In genomic region chr11:75170136-75170751, GRCm38 (mm10) we compare ENCODE assay signal across 9 mouse cellular contexts. TPM values are rescaled to one million over a fixed set of nuclear protein-coding genes. Genes with fewer than 3 reads are reported as not detected.
A peak's percentile ranks its signal among the peaks of the same experiment; 100 is the strongest.
DNase-seq lines count a peak whose midpoint lies in the region; ATAC-seq and TF ChIP-seq lines count a peak whose summit lies in the region.
"Had no signal": no experiment of that assay in that cellular context is flagged by ENCODE, and none has a peak within 500 bp of the region (broad histone marks: within the 10 kb centered on the region; RNA-seq: fewer than 3 reads in every experiment).

No protein-coding gene starts in this region.

- peak overlapping the region; percentile 83 for H3K4me2 ChIP-seq in forebrain, embryonic 12.5 days
- H3K4me2 ChIP-seq in heart, postnatal 0 days (ENCODE audit: low read depth, low read length) = peak overlapping the region; percentile 89
- peak overlapping the region; percentile 74 for H3K4me2 ChIP-seq in liver, embryonic 14.5 days (ENCODE audit: low read depth)
- peak overlapping the region; percentile 77 for H3K4me2 ChIP-seq in neural tube, embryonic 11.5 days (ENCODE audit: low read depth)
- H3K4me2 ChIP-seq in stomach, postnatal 0 days (replicated peaks; ENCODE audit: low read depth) = peak overlapping the region; percentile 91

- peaks cover 59% of the 10 kb centered on the region for H3K4me1 ChIP-seq in E14TG2a.4 (replicated peaks; ENCODE audit: low read depth, low read length)
- peaks cover 82% of the 10 kb centered on the region for H3K4me1 ChIP-seq in forebrain, embryonic 12.5 days
- H3K4me1 ChIP-seq in heart, postnatal 0 days (ENCODE audit: control insufficient read depth, insufficient read depth) = peaks cover 13% of the 10 kb centered on the region
- peaks cover 2 to 7% of the 10 kb centered on the region in 2 experiments for H3K4me1 ChIP-seq in liver, embryonic 14.5 days (replicated peaks; ENCODE audit: control insufficient read depth in 2 of 2, insufficient read depth in 2 of 2, low read length in 1 of 2)
- peaks cover 49% of the 10 kb centered on the region for H3K4me1 ChIP-seq in neural tube, embryonic 11.5 days (ENCODE audit: control insufficient read depth, insufficient read depth, low read length)
- H3K4me1 ChIP-seq in stomach, postnatal 0 days (replicated peaks; ENCODE audit: control insufficient read depth, insufficient read depth) = peaks cover 3% of the 10 kb centered on the region; the same call in 1 of the 2 replicates

- H3K9me3 ChIP-seq in E14TG2a.4 (ENCODE audit: low read length) = no peaks in the 10 kb centered on the region
- no peaks in the 10 kb centered on the region for H3K9me3 ChIP-seq in forebrain, embryonic 12.5 days
- H3K9me3 ChIP-seq in heart, postnatal 0 days (replicated peaks; ENCODE audit: control insufficient read depth, low read length) = no peaks in the 10 kb centered on the region
- no peaks in the 10 kb centered on the region for H3K9me3 ChIP-seq in liver, embryonic 14.5 days (ENCODE audit: control insufficient read depth, low read length)
- H3K9me3 ChIP-seq in neural tube, embryonic 11.5 days (ENCODE audit: control insufficient read depth, low read length) = no peaks in the 10 kb centered on the region
- H3K9me3 ChIP-seq in stomach, postnatal 0 days (ENCODE audit: control insufficient read depth, low read length) = no peaks in the 10 kb centered on the region

- TF ChIP-seq CTCF in E14TG2a.4 (conservative IDR thresholded peaks at IDR 0.05; ENCODE audit: low read length) = peak; percentile 50
- TF ChIP-seq CTCF in heart, postnatal 0 days (IDR thresholded peaks at IDR 0.05; ENCODE audit: low read depth) = peak; percentile 71
- TF ChIP-seq CTCF in liver, embryonic 14.5 days (IDR thresholded peaks at IDR 0.05; ENCODE audit: low read depth) = peak; percentile 82
- peak; percentile 87 for TF ChIP-seq CTCF in stomach, postnatal 0 days (IDR thresholded peaks at IDR 0.05; ENCODE audit: low read depth)

- peak; percentile 51 for ATAC-seq in forebrain, embryonic 12.5 days (ENCODE audit: low FRiP score)
- peak; percentile 31 for ATAC-seq in heart, postnatal 0 days (ENCODE audit: insufficient read depth, low read depth)
- peak; percentile 33; the same call in 1 of the 2 replicates for ATAC-seq in liver, embryonic 14.5 days (ENCODE audit: insufficient read depth)
- peak; percentile 18; the same call in 1 of the 2 replicates for ATAC-seq in neural tube, embryonic 11.5 days (ENCODE audit: insufficient read depth, low FRiP score, low TSS enrichment)
- ATAC-seq in stomach, postnatal 0 days (ENCODE audit: low FRiP score, low TSS enrichment) = peak; percentile 56

- H3K27ac ChIP-seq in forebrain, embryonic 12.5 days = no peak overlapping the region
- no peak overlapping the region for H3K27ac ChIP-seq in heart, postnatal 0 days (ENCODE audit: low read depth)
- H3K27ac ChIP-seq in liver, embryonic 14.5 days = no peak overlapping the region
- H3K27ac ChIP-seq in neural tube, embryonic 11.5 days (ENCODE audit: low read depth, low read length) = no peak overlapping the region
- H3K27ac ChIP-seq in stomach, postnatal 0 days (replicated peaks) = 0 out of 2 replicates have a peak overlapping the region, but pooled peaks have one; percentile 18
- H3K27ac ChIP-seq: macrophage had no signal

- TF ChIP-seq EP300 in heart, postnatal 0 days (IDR thresholded peaks at IDR 0.05; ENCODE audit: low read depth) = no peak
- TF ChIP-seq EP300 in liver, embryonic 14.5 days (IDR thresholded peaks at IDR 0.05; ENCODE audit: low read depth) = no peak
- no peak for TF ChIP-seq EP300 in stomach, postnatal 0 days (optimal IDR thresholded peaks at IDR 0.05)

- peak; percentile 86 for DNase-seq in c-Kit-positive CD71-positive TER-119-positive erythroid progenitor cells, embryonic 14.5 days (ENCODE audit: low spot score)
- peak; percentile 83 for DNase-seq in heart, postnatal 0 days (ENCODE audit: low spot score)
- peak; percentile 96 to 99 for DNase-seq in kidney, postnatal 36 days
- DNase-seq in liver, embryonic 14.5 days (ENCODE audit: low read depth in 3 of 3, low spot score in 3 of 3) = peak; percentile 66 to 77 (median 66)
- peak; percentile 91 for DNase-seq in neural tube, embryonic 11.5 days (ENCODE audit: low spot score)
- peak; percentile 93 for DNase-seq in stomach, postnatal 0 days (ENCODE audit: low spot score)

- H3K27me3 ChIP-seq in E14TG2a.4 (ENCODE audit: insufficient read depth, low read length) = peaks cover 93% of the 10 kb centered on the region
- peaks cover 89% of the 10 kb centered on the region for H3K27me3 ChIP-seq in forebrain, embryonic 12.5 days
- H3K27me3 ChIP-seq in heart, postnatal 0 days (ENCODE audit: control insufficient read depth, insufficient read depth, low read length) = peaks cover 66% of the 10 kb centered on the region
- H3K27me3 ChIP-seq in liver, embryonic 14.5 days (ENCODE audit: control insufficient read depth, insufficient read depth, low read length) = peaks cover 91% of the 10 kb centered on the region
- peaks cover 80% of the 10 kb centered on the region for H3K27me3 ChIP-seq in neural tube, embryonic 11.5 days (ENCODE audit: control insufficient read depth, insufficient read depth, low read length)
- H3K27me3 ChIP-seq in stomach, postnatal 0 days (ENCODE audit: control insufficient read depth, insufficient read depth, low read length) = no peaks in the 10 kb centered on the region; the same call in 1 of the 2 replicates

- peak overlapping the region; percentile 18; the same call in 1 of the 2 replicates for H3K9ac ChIP-seq in forebrain, embryonic 12.5 days
- H3K9ac ChIP-seq in heart, postnatal 0 days (replicated peaks; ENCODE audit: low read depth, low read length) = no peak overlapping the region
- no peak overlapping the region for H3K9ac ChIP-seq in liver, embryonic 14.5 days (replicated peaks)
- H3K9ac ChIP-seq in neural tube, embryonic 11.5 days (ENCODE audit: low read length) = peak overlapping the region; percentile 22; the same call in 1 of the 2 replicates
- H3K9ac ChIP-seq in stomach, postnatal 0 days (ENCODE audit: low read length) = no peak overlapping the region

- no peaks in the 10 kb centered on the region for H3K36me3 ChIP-seq in E14TG2a.4 (ENCODE audit: insufficient read depth, low read length)
- H3K36me3 ChIP-seq in forebrain, embryonic 12.5 days (replicated peaks) = no peaks in the 10 kb centered on the region
- 0 out of 2 replicates have a peak, but pooled peaks cover 4% of the 10 kb centered on the region for H3K36me3 ChIP-seq in heart, postnatal 0 days (replicated peaks; ENCODE audit: control insufficient read depth, insufficient read depth, low read length)
- H3K36me3 ChIP-seq in liver, embryonic 14.5 days (replicated peaks; ENCODE audit: control insufficient read depth, insufficient read depth, low read depth) = no peaks in the 10 kb centered on the region
- no peaks in the 10 kb centered on the region for H3K36me3 ChIP-seq in neural tube, embryonic 11.5 days (ENCODE audit: control insufficient read depth, insufficient read depth, low read length)
- no peaks in the 10 kb centered on the region for H3K36me3 ChIP-seq in stomach, postnatal 0 days (ENCODE audit: control insufficient read depth, insufficient read depth, low read length)

- peak overlapping the region; percentile 79 for H3K4me3 ChIP-seq in E14TG2a.4 (replicated peaks; ENCODE audit: low read length)
- H3K4me3 ChIP-seq in forebrain, embryonic 12.5 days (replicated peaks) = peak overlapping the region; percentile 44
- peak overlapping the region; percentile 67 for H3K4me3 ChIP-seq in heart, postnatal 0 days (ENCODE audit: low read depth, low read length)
- H3K4me3 ChIP-seq in liver, embryonic 14.5 days (ENCODE audit: insufficient read depth in 1 of 2, low read depth in 2 of 2, low read length in 2 of 2) = peak overlapping the region; percentile 23 to 42; a peak in 3 of 4 replicates
- H3K4me3 ChIP-seq in neural tube, embryonic 11.5 days (ENCODE audit: low read depth, low read length) = peak overlapping the region; percentile 36
- H3K4me3 ChIP-seq in stomach, postnatal 0 days (ENCODE audit: low read depth, low read length) = peak overlapping the region; percentile 72

- under 1% methylated on average over 38 of the region's 38 CpGs for WGBS in forebrain, embryonic 12.5 days
- WGBS in heart, postnatal 0 days = under 1% methylated on average over 37 of the region's 38 CpGs
- under 1% methylated on average over 38 of the region's 38 CpGs for WGBS in liver, embryonic 14.5 days (ENCODE audit: insufficient replicate concordance)
- WGBS in neural tube, embryonic 11.5 days = 0% methylated on average over 38 of the region's 38 CpGs
- WGBS in stomach, postnatal 0 days = 0% methylated on average over 37 of the region's 38 CpGs

RNA-seq across cellular contexts. Expression of gene Hic1, which starts 0.9 kb away (rescaled TPM):
- polyA plus RNA-seq in forebrain, embryonic 12.5 days (2016; fragmentation: Nextera tagmentation; extraction: Ambion mirVana) = 3.2 and 4.4 TPM in 2 replicates
- 17.8 and 19.5 TPM in 2 replicates for total RNA-seq in heart, postnatal 0 days (2014; rRNA removed; ENCODE audit: low replicate concordance)
- 4.8 and 6.1 TPM in 2 replicates for polyA plus RNA-seq in heart, postnatal 0 days (2015; fragmentation: Nextera tagmentation; extraction: Ambion mirVana)
- polyA plus RNA-seq in liver, embryonic 14.5 days (2012; rRNA removed) = 0.97 and 1.4 TPM in 2 replicates
- polyA plus RNA-seq in liver, embryonic 14.5 days (2014; fragmentation: Nextera tagmentation; extraction: Ambion mirVana) = 0.28 and 0.48 TPM in 2 replicates
- 4.1 and 4.9 TPM in 2 replicates for polyA plus RNA-seq in neural tube, embryonic 11.5 days (2014; fragmentation: Nextera tagmentation; extraction: Ambion mirVana)
- polyA plus RNA-seq in stomach, postnatal 0 days (2015; fragmentation: Nextera tagmentation; extraction: Ambion mirVana) = 6.6 and 8.2 TPM in 2 replicates
- polyA plus RNA-seq: macrophage had no signal

RNA-seq across cellular contexts. Expression of gene Ovca2, which starts 8.4 kb away (rescaled TPM):
- polyA plus RNA-seq in forebrain, embryonic 12.5 days (2016; fragmentation: Nextera tagmentation; extraction: Ambion mirVana) = 24.3 and 25.3 TPM in 2 replicates
- 8.9 and 35.2 TPM in 2 replicates for total RNA-seq in heart, postnatal 0 days (2014; rRNA removed; ENCODE audit: low replicate concordance)
- polyA plus RNA-seq in heart, postnatal 0 days (2015; fragmentation: Nextera tagmentation; extraction: Ambion mirVana) = 12.9 and 13.4 TPM in 2 replicates
- 7.4 and 10.5 TPM in 2 replicates for polyA plus RNA-seq in liver, embryonic 14.5 days (2012; rRNA removed)
- polyA plus RNA-seq in liver, embryonic 14.5 days (2014; fragmentation: Nextera tagmentation; extraction: Ambion mirVana) = 14.3 and 15.3 TPM in 2 replicates
- 32.6 and 37.4 TPM in 2 replicates for polyA plus RNA-seq in neural tube, embryonic 11.5 days (2014; fragmentation: Nextera tagmentation; extraction: Ambion mirVana)
- 19.3 and 20.2 TPM in 2 replicates for polyA plus RNA-seq in stomach, postnatal 0 days (2015; fragmentation: Nextera tagmentation; extraction: Ambion mirVana)

RNA-seq across cellular contexts. Expression of gene Dph1, which starts 20.8 kb away (rescaled TPM):
- 15.7 and 16.6 TPM in 2 replicates for polyA plus RNA-seq in forebrain, embryonic 12.5 days (2016; fragmentation: Nextera tagmentation; extraction: Ambion mirVana)
- 34.4 and 72.1 TPM in 2 replicates for total RNA-seq in heart, postnatal 0 days (2014; rRNA removed; ENCODE audit: low replicate concordance)
- 19.3 and 20.2 TPM in 2 replicates for polyA plus RNA-seq in heart, postnatal 0 days (2015; fragmentation: Nextera tagmentation; extraction: Ambion mirVana)
- polyA plus RNA-seq in liver, embryonic 14.5 days (2012; rRNA removed) = 9.8 and 11.6 TPM in 2 replicates
- 9.8 and 12.1 TPM in 2 replicates for polyA plus RNA-seq in liver, embryonic 14.5 days (2014; fragmentation: Nextera tagmentation; extraction: Ambion mirVana)
- polyA plus RNA-seq in neural tube, embryonic 11.5 days (2014; fragmentation: Nextera tagmentation; extraction: Ambion mirVana) = 19.8 and 21.1 TPM in 2 replicates
- polyA plus RNA-seq in stomach, postnatal 0 days (2015; fragmentation: Nextera tagmentation; extraction: Ambion mirVana) = 15.2 and 15.8 TPM in 2 replicates

RNA-seq across cellular contexts. Expression of gene Rtn4rl1, which starts 23.3 kb away (rescaled TPM):
- polyA plus RNA-seq in forebrain, embryonic 12.5 days (2016; fragmentation: Nextera tagmentation; extraction: Ambion mirVana) = 1.7 and 1.8 TPM in 2 replicates
- 6.0 and 19.7 TPM in 2 replicates for total RNA-seq in heart, postnatal 0 days (2014; rRNA removed; ENCODE audit: low replicate concordance)
- 12.2 and 12.8 TPM in 2 replicates for polyA plus RNA-seq in heart, postnatal 0 days (2015; fragmentation: Nextera tagmentation; extraction: Ambion mirVana)
- 0.56 and 0.61 TPM in 2 replicates for polyA plus RNA-seq in liver, embryonic 14.5 days (2012; rRNA removed)
- 0.68 and 0.98 TPM in 2 replicates for polyA plus RNA-seq in liver, embryonic 14.5 days (2014; fragmentation: Nextera tagmentation; extraction: Ambion mirVana)
- 4.5 and 6.0 TPM in 2 replicates for polyA plus RNA-seq in neural tube, embryonic 11.5 days (2014; fragmentation: Nextera tagmentation; extraction: Ambion mirVana)
- polyA plus RNA-seq in stomach, postnatal 0 days (2015; fragmentation: Nextera tagmentation; extraction: Ambion mirVana) = 2.1 and 2.9 TPM in 2 replicates

Comparison
In these comparisons a context has a peak if more than half of its experiments do, and no peak if none do; other contexts are left out.
1. H3K9ac ChIP-seq: peak in forebrain, embryonic 12.5 days (single experiment) and neural tube, embryonic 11.5 days (single experiment); none in heart, postnatal 0 days (single experiment), liver, embryonic 14.5 days (single experiment) and stomach, postnatal 0 days (single experiment).
2. Peak in every context shown above with its lines, with median percentiles within 50 percentile points of each other: H3K4me3 ChIP-seq, CTCF ChIP-seq, DNase-seq, ATAC-seq and H3K4me2 ChIP-seq.